Mouse (Mus musculus): ENCODE measurements around the gene Sema6d. TPM values are rescaled to one million over a fixed set of nuclear protein-coding genes. Genes with fewer than 3 reads are reported as not detected.

The Sema6d gene
- total and polyA plus RNA-seq, 3 experiments, result 13.8 to 16.4 (median 14.0) TPM

DNA sequence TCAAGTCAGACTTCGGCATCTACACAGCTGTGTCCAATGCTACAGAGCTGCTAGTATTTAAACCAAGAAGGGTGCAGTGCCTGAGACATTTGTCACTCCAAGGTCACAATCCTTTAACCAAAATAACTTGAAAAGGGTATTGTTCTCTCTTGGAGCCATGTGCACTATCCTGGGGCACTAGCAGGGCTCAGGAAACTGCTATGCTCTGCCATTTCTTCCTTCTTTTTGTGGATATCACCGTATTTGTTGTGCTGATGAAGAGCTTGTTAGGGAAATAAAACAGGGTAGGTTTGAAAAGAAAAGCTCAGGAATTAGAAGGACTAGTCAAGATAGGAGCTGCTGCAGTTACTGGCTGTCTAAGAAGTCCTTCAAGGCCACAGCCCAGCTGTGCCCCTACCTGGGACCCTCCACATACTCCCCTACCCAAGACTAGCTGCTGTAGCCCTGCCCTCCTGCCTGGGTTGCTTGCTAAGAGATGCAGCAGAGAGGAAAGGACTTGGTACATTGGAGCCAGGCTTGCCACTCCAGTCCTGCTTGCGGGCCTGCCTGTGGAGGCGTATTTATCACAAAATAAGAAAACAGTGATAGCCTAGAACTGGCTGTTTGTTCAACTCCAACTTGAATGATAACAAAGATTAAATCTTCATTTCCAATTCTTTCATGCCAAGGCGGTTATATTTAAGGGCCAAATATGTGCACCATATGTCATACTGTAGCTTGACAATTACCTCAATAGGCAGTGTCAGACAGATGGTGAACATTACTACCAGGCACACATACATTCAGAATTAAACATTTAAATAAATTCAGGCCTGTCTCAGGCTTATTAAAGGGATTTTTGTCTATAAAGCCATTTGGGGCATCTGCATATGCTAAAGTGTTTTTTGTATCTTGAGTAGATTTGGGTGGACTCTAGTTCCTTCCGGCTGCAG is 315.1 kb downstream of the Sema6d start:
- Histone ChIP-seq H3K4me1 (ENCODE audit: control insufficient read depth, insufficient read depth, low read length) (no peaks in the 10 kb centered on the region), H3K9ac (ENCODE audit: low read depth, low read length) (no peak overlapping the region), H3K4me3 (no peak overlapping the region), H3K36me3 (ENCODE audit: control insufficient read depth, insufficient read depth, low read length) (no peaks in the 10 kb centered on the region), H3K27me3 (ENCODE audit: control insufficient read depth, insufficient read depth, low read length) (no peaks in the 10 kb centered on the region), H3K79me2 (replicated peaks; ENCODE audit: control insufficient read depth, insufficient read depth, low read length) (no peaks in the 10 kb centered on the region), H3K27ac (no peak overlapping the region; the same call in 1 of the 2 replicates)
- no peak for TF ChIP-seq POLR2A (IDR thresholded peaks at IDR 0.05; ENCODE audit: insufficient read depth, low read depth, low read length)
- no peak for TF ChIP-seq EP300 (IDR thresholded peaks at IDR 0.05; ENCODE audit: insufficient read depth, low read depth, low read length)
- TF ChIP-seq CTCF (IDR thresholded peaks at IDR 0.05), result no peak
- no peak for DNase-seq
- 85% methylated on average over 6 of the region's 6 CpGs for WGBS
- intact Hi-C loops (cut with DNase I), result no loop called here

DNA sequence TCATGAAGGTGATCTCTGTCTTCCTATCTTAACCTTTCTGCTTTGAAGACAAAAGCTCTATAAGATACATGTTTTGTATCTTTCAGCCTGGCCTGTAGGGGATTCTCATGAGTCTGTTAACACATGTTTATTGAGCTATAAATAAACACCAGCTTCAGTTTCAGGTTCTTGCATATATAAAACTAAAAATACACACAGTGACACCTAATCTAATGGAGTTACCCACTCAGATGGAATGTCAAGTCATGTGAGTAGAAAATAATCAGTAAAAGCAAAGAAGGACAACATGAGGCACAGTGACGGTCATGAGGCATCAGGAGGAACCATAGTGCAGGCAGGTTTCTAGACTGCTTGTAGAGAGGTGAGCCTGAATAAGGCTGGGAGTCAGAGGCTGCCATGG is 319.2 kb downstream of the Sema6d start:
- H3K79me2 ChIP-seq (replicated peaks; ENCODE audit: control insufficient read depth, insufficient read depth, low read length), result no peaks in the 10 kb centered on the region
- no peaks in the 10 kb centered on the region for H3K4me1 ChIP-seq (ENCODE audit: control insufficient read depth, insufficient read depth, low read length)
- H3K36me3 ChIP-seq (ENCODE audit: control insufficient read depth, insufficient read depth, low read length), result no peaks in the 10 kb centered on the region
- H3K27me3 ChIP-seq (ENCODE audit: control insufficient read depth, insufficient read depth, low read length), result no peaks in the 10 kb centered on the region
- DNase-seq, result no peak
- no peak overlapping the region for H3K27ac ChIP-seq
- 72% methylated on average over 1 of the region's 1 CpGs for WGBS
- intact Hi-C loops (cut with DNase I), result no loop called here
- H3K9ac ChIP-seq (ENCODE audit: low read depth, low read length), result no peak overlapping the region
- no peak for TF ChIP-seq EP300 (IDR thresholded peaks at IDR 0.05; ENCODE audit: insufficient read depth, low read depth, low read length)
- no peak for TF ChIP-seq CTCF (IDR thresholded peaks at IDR 0.05)
- TF ChIP-seq POLR2A (IDR thresholded peaks at IDR 0.05; ENCODE audit: insufficient read depth, low read depth, low read length), result no peak
- H3K4me3 ChIP-seq, result no peak overlapping the region

DNA sequence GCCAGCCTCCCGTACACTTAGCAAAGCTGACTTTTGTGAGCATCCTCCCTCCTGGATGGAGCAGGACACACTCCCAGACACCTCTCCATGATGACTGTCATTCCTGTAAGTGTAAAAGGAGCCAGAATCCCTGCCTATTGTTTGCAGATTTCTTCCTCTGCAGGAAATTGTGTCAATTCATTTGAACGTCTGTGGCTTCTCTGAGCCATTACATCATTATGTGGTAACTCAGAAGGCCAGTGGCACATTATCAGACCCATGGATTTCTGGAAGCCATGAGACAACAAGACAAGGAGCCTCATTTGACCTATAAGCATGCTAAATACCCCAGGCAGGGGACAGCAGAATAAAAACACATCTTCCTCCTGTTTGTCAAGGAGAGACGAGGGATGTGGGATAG is 327.0 kb downstream of the Sema6d start:
- Histone ChIP-seq H3K4me3 (no peak overlapping the region), H3K27ac (no peak overlapping the region), H3K36me3 (ENCODE audit: control insufficient read depth, insufficient read depth, low read length) (no peaks in the 10 kb centered on the region), H3K9ac (ENCODE audit: low read depth, low read length) (no peak overlapping the region), H3K4me1 (ENCODE audit: control insufficient read depth, insufficient read depth, low read length) (no peaks in the 10 kb centered on the region), H3K79me2 (replicated peaks; ENCODE audit: control insufficient read depth, insufficient read depth, low read length) (no peaks in the 10 kb centered on the region), H3K27me3 (ENCODE audit: control insufficient read depth, insufficient read depth, low read length) (no peaks in the 10 kb centered on the region)
- TF ChIP-seq CTCF (IDR thresholded peaks at IDR 0.05) (no peak), EP300 (IDR thresholded peaks at IDR 0.05; ENCODE audit: insufficient read depth, low read depth, low read length) (no peak), POLR2A (IDR thresholded peaks at IDR 0.05; ENCODE audit: insufficient read depth, low read depth, low read length) (no peak)
- 73% methylated on average over 3 of the region's 3 CpGs for WGBS
- no peak for DNase-seq
- intact Hi-C loops (cut with DNase I), result no loop called here

DNA sequence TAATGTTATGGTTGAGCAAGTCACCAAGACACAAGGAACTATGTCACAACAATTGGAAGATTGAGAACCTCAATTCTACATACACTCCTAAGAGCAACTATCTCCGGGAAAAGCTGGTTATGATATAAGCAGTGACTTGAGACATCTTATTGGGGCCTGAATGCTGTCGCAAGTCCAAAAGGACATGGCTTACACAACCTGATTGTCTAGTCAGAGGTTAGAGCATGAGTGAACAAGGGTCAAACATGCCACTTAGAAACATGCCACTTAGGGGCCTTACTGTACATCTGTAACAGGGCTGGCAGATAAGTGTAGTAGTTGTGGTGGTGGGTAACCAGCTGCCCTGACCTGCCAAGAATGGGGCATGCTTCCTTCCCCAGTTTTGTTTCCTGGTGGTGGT is 328.6 kb downstream of the Sema6d start:
- Histone ChIP-seq H3K4me3 (no peak overlapping the region), H3K79me2 (replicated peaks; ENCODE audit: control insufficient read depth, insufficient read depth, low read length) (no peaks in the 10 kb centered on the region), H3K27ac (no peak overlapping the region), H3K27me3 (ENCODE audit: control insufficient read depth, insufficient read depth, low read length) (no peaks in the 10 kb centered on the region), H3K4me1 (ENCODE audit: control insufficient read depth, insufficient read depth, low read length) (no peaks in the 10 kb centered on the region), H3K36me3 (ENCODE audit: control insufficient read depth, insufficient read depth, low read length) (no peaks in the 10 kb centered on the region), H3K9ac (ENCODE audit: low read depth, low read length) (no peak overlapping the region)
- intact Hi-C loops (cut with DNase I), result no loop called here
- TF ChIP-seq POLR2A (IDR thresholded peaks at IDR 0.05; ENCODE audit: insufficient read depth, low read depth, low read length), result no peak
- DNase-seq, result no peak
- 100% methylated on average over 2 of the region's 2 CpGs for WGBS

DNA sequence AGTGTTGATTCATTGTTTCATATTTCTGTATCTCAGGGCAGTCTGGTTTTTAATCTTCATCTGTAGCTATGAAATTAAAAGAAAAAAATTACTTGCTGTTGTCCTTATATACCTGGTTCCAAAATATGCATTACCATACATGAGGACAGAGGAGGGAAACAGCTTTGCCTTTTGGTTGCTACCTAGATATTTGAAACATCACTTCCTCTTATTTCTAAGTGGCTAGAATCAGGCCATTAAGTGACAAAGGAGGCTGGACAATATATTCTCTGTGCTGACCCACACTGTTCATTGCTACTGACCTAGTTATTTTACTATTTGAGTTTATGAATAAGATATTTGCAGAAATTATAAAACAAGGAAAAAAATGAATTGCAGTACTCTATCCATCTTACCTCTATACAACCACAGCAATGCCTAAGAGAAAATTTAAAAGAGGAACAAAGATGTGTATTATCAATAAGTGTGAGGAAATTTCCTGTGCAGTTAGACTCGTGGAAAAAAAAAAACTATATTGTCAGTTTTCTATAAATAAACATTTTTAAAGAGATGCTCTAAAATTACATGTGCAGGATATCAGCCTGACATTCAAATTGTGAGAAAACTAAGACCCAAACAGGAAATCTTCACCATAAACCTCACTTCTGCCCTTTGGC is 330.5 kb downstream of the Sema6d start:
- no peaks in the 10 kb centered on the region for H3K36me3 ChIP-seq (ENCODE audit: control insufficient read depth, insufficient read depth, low read length)
- no peak overlapping the region for H3K4me3 ChIP-seq
- H3K4me1 ChIP-seq (ENCODE audit: control insufficient read depth, insufficient read depth, low read length), result no peaks in the 10 kb centered on the region
- TF ChIP-seq EP300 (IDR thresholded peaks at IDR 0.05; ENCODE audit: insufficient read depth, low read depth, low read length) (no peak), POLR2A (IDR thresholded peaks at IDR 0.05; ENCODE audit: insufficient read depth, low read depth, low read length) (no peak), CTCF (IDR thresholded peaks at IDR 0.05) (no peak)
- no peak overlapping the region for H3K27ac ChIP-seq
- H3K79me2 ChIP-seq (replicated peaks; ENCODE audit: control insufficient read depth, insufficient read depth, low read length), result no peaks in the 10 kb centered on the region
- intact Hi-C loops (cut with DNase I), result no loop called here
- 30% methylated on average over 1 of the region's 1 CpGs for WGBS
- no peaks in the 10 kb centered on the region for H3K27me3 ChIP-seq (ENCODE audit: control insufficient read depth, insufficient read depth, low read length)
- no peak for DNase-seq
- no peak overlapping the region for H3K9ac ChIP-seq (ENCODE audit: low read depth, low read length)

DNA sequence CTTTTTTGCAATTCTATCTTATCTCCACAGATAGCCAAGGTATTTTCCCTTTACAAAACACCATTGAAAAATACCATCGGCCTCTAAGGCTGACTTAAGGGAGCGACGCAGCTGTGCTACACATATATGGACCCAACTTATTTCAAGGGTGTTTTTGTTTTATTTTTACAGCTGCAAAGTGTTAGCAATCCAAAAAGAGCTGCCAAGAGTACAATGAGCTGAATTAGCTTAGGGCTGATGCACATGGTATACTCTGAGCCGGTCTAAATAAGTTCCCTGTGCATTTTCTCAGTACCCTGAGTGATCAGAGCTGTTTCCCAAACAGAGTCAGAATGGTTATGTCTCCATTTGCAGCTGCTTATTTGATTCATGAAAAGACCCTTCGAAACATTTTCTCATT is 340.0 kb downstream of the Sema6d start:
- H3K4me1 ChIP-seq (ENCODE audit: control insufficient read depth, insufficient read depth, low read length), result no peaks in the 10 kb centered on the region
- no peaks in the 10 kb centered on the region for H3K79me2 ChIP-seq (replicated peaks; ENCODE audit: control insufficient read depth, insufficient read depth, low read length)
- H3K27ac ChIP-seq, result no peak overlapping the region
- H3K27me3 ChIP-seq (ENCODE audit: control insufficient read depth, insufficient read depth, low read length), result no peaks in the 10 kb centered on the region
- no peak for DNase-seq
- no peaks in the 10 kb centered on the region for H3K36me3 ChIP-seq (ENCODE audit: control insufficient read depth, insufficient read depth, low read length)
- TF ChIP-seq EP300 (IDR thresholded peaks at IDR 0.05; ENCODE audit: insufficient read depth, low read depth, low read length), result no peak
- no peak for TF ChIP-seq CTCF (IDR thresholded peaks at IDR 0.05)
- no peak for TF ChIP-seq POLR2A (IDR thresholded peaks at IDR 0.05; ENCODE audit: insufficient read depth, low read depth, low read length)
- H3K4me3 ChIP-seq, result no peak overlapping the region
- intact Hi-C loops (cut with DNase I), result no loop called here
- H3K9ac ChIP-seq (ENCODE audit: low read depth, low read length), result no peak overlapping the region
- 67% methylated on average over 5 of the region's 5 CpGs for WGBS
